15 mouse cellular contexts compared by ENCODE assay signal in the genomic region with DNA sequence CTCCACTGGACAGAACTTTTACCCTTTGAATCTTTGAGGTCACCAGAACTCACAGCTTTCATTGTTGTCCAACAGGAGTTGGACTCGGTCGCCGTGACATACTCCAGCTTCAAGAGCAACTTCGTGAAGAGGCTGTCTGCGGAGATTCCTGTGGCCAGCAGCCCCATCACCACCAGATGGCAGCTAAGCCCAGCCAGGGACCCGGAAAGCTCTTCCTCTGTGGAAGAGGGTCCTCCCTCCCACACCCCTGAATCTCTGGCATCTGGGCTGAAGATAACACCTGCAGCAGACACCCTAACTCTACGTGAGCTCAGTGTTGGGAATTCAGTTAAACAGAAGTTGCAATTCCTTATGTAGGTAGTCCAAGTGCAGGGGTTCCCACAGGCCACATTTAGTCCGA. TPM values are rescaled to one million over a fixed set of nuclear protein-coding genes. Genes with fewer than 3 reads are reported as not detected.
DNase-seq lines count a peak whose midpoint lies in the region; ATAC-seq and TF ChIP-seq lines count a peak whose summit lies in the region.
"Had no signal": no experiment of that assay in that cellular context is flagged by ENCODE, and none has a peak within 500 bp of the region (broad histone marks: within the 10 kb centered on the region; RNA-seq: fewer than 3 reads in every experiment).

No protein-coding gene starts in this region.

- no peak for TF ChIP-seq POLR2A in olfactory bulb, adult 2 months (IDR thresholded peaks at IDR 0.05; ENCODE audit: insufficient read depth, low read depth, low read length)

- H3K27ac ChIP-seq in kidney, embryonic 14.5 days (ENCODE audit: low read depth, low read length), result no peak overlapping the region
- no peak overlapping the region for H3K27ac ChIP-seq in midbrain, embryonic 10.5 days (replicated peaks)
- no peak overlapping the region for H3K27ac ChIP-seq in midbrain, embryonic 13.5 days
- no peak overlapping the region for H3K27ac ChIP-seq in olfactory bulb, adult 2 months (ENCODE audit: insufficient read depth, low read depth, low read length)
- H3K27ac ChIP-seq: forebrain, embryonic 10.5 days; limb, embryonic 12.5 days had no signal

- TF ChIP-seq CTCF in olfactory bulb, adult 2 months (IDR thresholded peaks at IDR 0.05; ENCODE audit: insufficient read depth, low read depth, low read length), result peak; percentile 16; the same call in 1 of the 2 replicates

- H3K27me3 ChIP-seq in kidney, embryonic 14.5 days (ENCODE audit: control insufficient read depth, insufficient read depth, low read length), result no peaks in the 10 kb centered on the region
- H3K27me3 ChIP-seq in midbrain, embryonic 10.5 days (ENCODE audit: low read depth, poor library complexity, severe bottlenecking), result no peaks in the 10 kb centered on the region
- no peaks in the 10 kb centered on the region for H3K27me3 ChIP-seq in midbrain, embryonic 13.5 days
- H3K27me3 ChIP-seq: limb, embryonic 12.5 days had no signal

- no peak overlapping the region for H3K4me2 ChIP-seq in kidney, embryonic 14.5 days (replicated peaks; ENCODE audit: low read depth, low read length)
- no peak overlapping the region for H3K4me2 ChIP-seq in midbrain, embryonic 13.5 days (replicated peaks)
- H3K4me2 ChIP-seq: heart, embryonic 11.5 days; limb, embryonic 12.5 days had no signal

- no peak overlapping the region for H3K9ac ChIP-seq in kidney, embryonic 14.5 days (ENCODE audit: low read depth, low read length)
- no peak overlapping the region for H3K9ac ChIP-seq in midbrain, embryonic 13.5 days (replicated peaks)
- H3K9ac ChIP-seq: limb, embryonic 12.5 days had no signal

- WGBS in kidney, embryonic 14.5 days, result 27% methylated on average over 8 of the region's 8 CpGs
- 49% methylated on average over 8 of the region's 8 CpGs for WGBS in midbrain, embryonic 10.5 days
- 37% methylated on average over 8 of the region's 8 CpGs for WGBS in midbrain, embryonic 13.5 days
- 47% methylated on average over 8 of the region's 8 CpGs for WGBS in olfactory bulb, adult 2 months

- ATAC-seq in kidney, embryonic 14.5 days (ENCODE audit: low FRiP score, low TSS enrichment), result 0 out of 2 replicates have a peak, but pooled peaks have one; percentile 9
- no peak for ATAC-seq in midbrain, embryonic 13.5 days

- no peaks in the 10 kb centered on the region for H3K36me3 ChIP-seq in kidney, embryonic 14.5 days (ENCODE audit: control insufficient read depth, insufficient read depth, low read length)
- no peaks in the 10 kb centered on the region for H3K36me3 ChIP-seq in midbrain, embryonic 10.5 days
- H3K36me3 ChIP-seq in midbrain, embryonic 13.5 days, result no peaks in the 10 kb centered on the region
- H3K36me3 ChIP-seq: forebrain, embryonic 10.5 days; limb, embryonic 12.5 days had no signal

- H3K4me3 ChIP-seq in kidney, embryonic 14.5 days (ENCODE audit: low read length), result no peak overlapping the region
- H3K4me3 ChIP-seq in midbrain, embryonic 10.5 days, result no peak overlapping the region
- H3K4me3 ChIP-seq in midbrain, embryonic 13.5 days (replicated peaks), result no peak overlapping the region
- no peak overlapping the region for H3K4me3 ChIP-seq in olfactory bulb, adult 2 months (ENCODE audit: insufficient read depth, low read depth, low read length)
- H3K4me3 ChIP-seq: forebrain, embryonic 10.5 days; limb, embryonic 12.5 days had no signal

- peak; percentile 19 for DNase-seq in adrenal gland, postnatal 10 days
- DNase-seq in adrenal gland, postnatal 14 days, result no peak
- no peak for DNase-seq in kidney, adult 8-10 months
- peak; percentile 44 for DNase-seq in midbrain, embryonic 10.5 days (ENCODE audit: low spot score)
- DNase-seq in gastrocnemius, adult 8-10 months (ENCODE audit: low spot score in 2 of 2), result no peak
- DNase-seq: adrenal gland, postnatal 25 days; cerebellum, adult 8-10 months; right cerebral cortex, adult 18-20 months had no signal

- H3K9me3 ChIP-seq in kidney, embryonic 14.5 days (ENCODE audit: control insufficient read depth, low read length), result no peaks in the 10 kb centered on the region
- no peaks in the 10 kb centered on the region for H3K9me3 ChIP-seq in midbrain, embryonic 10.5 days (replicated peaks)
- no peaks in the 10 kb centered on the region for H3K9me3 ChIP-seq in midbrain, embryonic 13.5 days
- H3K9me3 ChIP-seq: forebrain, embryonic 10.5 days; limb, embryonic 12.5 days had no signal

- no peaks in the 10 kb centered on the region for H3K4me1 ChIP-seq in kidney, embryonic 14.5 days (ENCODE audit: control insufficient read depth, insufficient read depth, low read length)
- no peaks in the 10 kb centered on the region for H3K4me1 ChIP-seq in midbrain, embryonic 10.5 days
- no peaks in the 10 kb centered on the region for H3K4me1 ChIP-seq in midbrain, embryonic 13.5 days (replicated peaks)
- H3K4me1 ChIP-seq in olfactory bulb, adult 2 months (ENCODE audit: control insufficient read depth, insufficient read depth, low read length), result no peaks in the 10 kb centered on the region
- H3K4me1 ChIP-seq: forebrain, embryonic 10.5 days; limb, embryonic 12.5 days had no signal

RNA-seq across cellular contexts. Expression of a gene that starts 9.6 kb away (rescaled TPM):
- 10 to 100 TPM; 66.0 to 77.3 TPM for total RNA-seq in adrenal gland, postnatal 10 days (2021)
- 76.6 and 82.5 TPM in 2 replicates for total RNA-seq in adrenal gland, postnatal 14 days (2021)
- 142 and 204 TPM in 2 replicates for polyA plus RNA-seq in kidney, embryonic 14.5 days (2014; fragmentation: Nextera tagmentation; extraction: Ambion mirVana)
- 104 and 109 TPM in 2 replicates for polyA plus RNA-seq in midbrain, embryonic 10.5 days (2016; fragmentation: Nextera tagmentation; extraction: Ambion mirVana)
- 65.2 and 68.5 TPM in 2 replicates for polyA plus RNA-seq in midbrain, embryonic 13.5 days (2015; fragmentation: Nextera tagmentation; extraction: Ambion mirVana)
- polyA plus RNA-seq in olfactory bulb, adult 2 months (2012; ENCODE audit: insufficient read depth, insufficient read length, low replicate concordance, missing spikeins), result not detected in 2 replicates
- 1 to 10 TPM; 2.9 to 5.1 (median 4.2) TPM for total RNA-seq in gastrocnemius, adult 8-10 months (2022)

RNA-seq across cellular contexts. Expression of a gene that starts 20.9 kb away (rescaled TPM):
- total RNA-seq in adrenal gland, postnatal 10 days (2021), result not detected
- not detected in 2 replicates for total RNA-seq in adrenal gland, postnatal 14 days (2021)
- not detected in 2 replicates for polyA plus RNA-seq in kidney, embryonic 14.5 days (2014; fragmentation: Nextera tagmentation; extraction: Ambion mirVana)
- 0.17 TPM in 1 of 2 replicates, not detected in the other for polyA plus RNA-seq in midbrain, embryonic 10.5 days (2016; fragmentation: Nextera tagmentation; extraction: Ambion mirVana)
- polyA plus RNA-seq in midbrain, embryonic 13.5 days (2015; fragmentation: Nextera tagmentation; extraction: Ambion mirVana), result 0.35 and 0.50 TPM in 2 replicates
- polyA plus RNA-seq in olfactory bulb, adult 2 months (2012; ENCODE audit: insufficient read depth, insufficient read length, low replicate concordance, missing spikeins), result not detected in 2 replicates
- total RNA-seq in gastrocnemius, adult 8-10 months (2022), result not detected
- total RNA-seq: adrenal gland, postnatal 25 days had no signal
- polyA plus RNA-seq: kidney, embryonic 16.5 days; limb, embryonic 12.5 days had no signal

RNA-seq across cellular contexts. Expression of a gene that starts 45.0 kb away (rescaled TPM):
- total RNA-seq in adrenal gland, postnatal 10 days (2021), result under 1 TPM; 0.51 to 0.82 TPM
- 0.67 and 1.2 TPM in 2 replicates for total RNA-seq in adrenal gland, postnatal 14 days (2021)
- polyA plus RNA-seq in kidney, embryonic 14.5 days (2014; fragmentation: Nextera tagmentation; extraction: Ambion mirVana), result not detected in 2 replicates
- not detected in 2 replicates for polyA plus RNA-seq in midbrain, embryonic 10.5 days (2016; fragmentation: Nextera tagmentation; extraction: Ambion mirVana)
- not detected in 2 replicates for polyA plus RNA-seq in midbrain, embryonic 13.5 days (2015; fragmentation: Nextera tagmentation; extraction: Ambion mirVana)
- polyA plus RNA-seq in olfactory bulb, adult 2 months (2012; ENCODE audit: insufficient read depth, insufficient read length, low replicate concordance, missing spikeins), result not detected in 2 replicates
- not detected for total RNA-seq in gastrocnemius, adult 8-10 months (2022)
- total RNA-seq: adrenal gland, postnatal 25 days had no signal
- polyA plus RNA-seq: forebrain, embryonic 10.5 days; heart, embryonic 11.5 days; limb, embryonic 12.5 days had no signal

Comparison
In these comparisons a context has a peak if more than half of its experiments do, and no peak if none do; other contexts are left out.
1. DNase-seq: peak in adrenal gland, postnatal 10 days (single experiment) and midbrain, embryonic 10.5 days (single experiment); none in adrenal gland, postnatal 14 days (single experiment), kidney, adult 8-10 months (0 of 2) and gastrocnemius, adult 8-10 months (0 of 2).